Mouse (Mus musculus) stomach, postnatal 0 days (tissue): ENCODE results near the gene Dnase2a. TPM values are rescaled to one million over a fixed set of nuclear protein-coding genes. Genes with fewer than 3 reads are reported as not detected.

ENCODE experiments used
- ATAC-seq: fragments of 200-750 bp; cut with Nextera tagmentation; 2 replicates; pipeline ENCODE4 v1.8.0; 2017; ENCODE audit not compliant: low FRiP score, low TSS enrichment
- DNase-seq: peaks from one replicate; pipeline ENCODE4 v3.0.0-alpha.2; 2016; ENCODE audit warnings: low spot score
- H3K27ac ChIP-seq: fragments of 300-500 bp; sonication (generic); replicated peaks from 2 replicates; pipeline ENCODE4 v1.5.1; 2014; ENCODE audit warnings: mild to moderate bottlenecking, control low read depth
- H3K27me3 ChIP-seq: fragments of 300-500 bp; sonication (generic); 2 replicates; pipeline ENCODE4 v1.6.1; 2014; ENCODE audit warnings: low read length; ENCODE audit not compliant: control insufficient read depth, insufficient read depth
- H3K36me3 ChIP-seq: fragments of 300-500 bp; sonication (generic); 2 replicates; pipeline ENCODE4 v1.6.1; 2014; ENCODE audit warnings: low read length, mixed read lengths; ENCODE audit not compliant: control insufficient read depth, insufficient read depth
- H3K4me1 ChIP-seq: fragments of 300-500 bp; sonication (generic); replicated peaks from 2 replicates; pipeline ENCODE4 v1.6.1; 2014; ENCODE audit warnings: antibody characterized with exemption; ENCODE audit not compliant: control insufficient read depth, insufficient read depth
- H3K4me2 ChIP-seq: fragments of 300-500 bp; sonication (generic); replicated peaks from 2 replicates; pipeline ENCODE4 v1.6.1; 2014; ENCODE audit warnings: low read depth, mild to moderate bottlenecking, control low read depth, moderate library complexity
- H3K4me3 ChIP-seq: fragments of 300-500 bp; sonication (generic); 2 replicates; pipeline ENCODE4 v1.5.1; 2014; ENCODE audit warnings: low read depth, low read length, control low read depth
- H3K9ac ChIP-seq: fragments of 300-500 bp; sonication (generic); 2 replicates; pipeline ENCODE4 v1.6.1; 2014; ENCODE audit warnings: mild to moderate bottlenecking, low read length, control low read depth, mixed read lengths
- H3K9me3 ChIP-seq: fragments of 300-500 bp; sonication (generic); 2 replicates; pipeline ENCODE4 v1.6.1; 2016; ENCODE audit warnings: low read length; ENCODE audit not compliant: control insufficient read depth
- CTCF ChIP-seq: IDR thresholded peaks from 2 replicates; pipeline ENCODE4 v1.5.1; 2016; ENCODE audit warnings: antibody characterized with exemption, low read depth, mild to moderate bottlenecking, moderate library complexity
- EP300 ChIP-seq: optimal IDR thresholded peaks from 2 replicates; pipeline ENCODE3; 2016; ENCODE audit warnings: antibody characterized with exemption
- WGBS: fragments of 180-500 bp; shearing (Covaris S2); extraction: QIAGEN DNeasy Blood & Tissue Kit; methylation state at CpG from one replicate; pipeline ENCODE4 v1.1.7; 2014; 5-methylcytosine and 5-hydroxymethylcytosine counted together
- microRNA-seq: library from miRNA; unstranded; fragments of <30 nt; microRNA quantifications from one replicate; pipeline ENCODE4, GENCODE M21; 2016
- polyA plus RNA-seq: library from polyadenylated mRNA; unstranded; fragments of >200 nt; fragmentation: Nextera tagmentation; extraction: Ambion mirVana; gene quantifications from 2 replicates; pipeline ENCODE4 v1.2.1, GENCODE M21; 2015

Dnase2a gene
- polyA plus RNA-seq, 1 experiment from 2014 or later: 17.4 TPM

GRCm38 (mm10) chr8:84967532-84968304 is 59.4 kb downstream of the Dnase2a start:
- H3K27me3 ChIP-seq: no peaks in the 10 kb centered on the region
- WGBS: 88% methylated on average over 13 of the region's 13 CpGs
- TF ChIP-seq EP300: no peak
- no peak for TF ChIP-seq CTCF
- H3K9ac ChIP-seq: no peak overlapping the region
- no peak for DNase-seq
- no peak overlapping the region for H3K4me3 ChIP-seq
- H3K36me3 ChIP-seq: no peaks in the 10 kb centered on the region; the same call in 1 of the 2 replicates
- no peaks in the 10 kb centered on the region for H3K9me3 ChIP-seq
- H3K27ac ChIP-seq: peak overlapping the region; percentile 94
- peak overlapping the region; percentile 87; the same call in 1 of the 2 replicates for H3K4me2 ChIP-seq
- H3K4me1 ChIP-seq: peaks cover 13% of the 10 kb centered on the region
- no peak for ATAC-seq

DNA sequence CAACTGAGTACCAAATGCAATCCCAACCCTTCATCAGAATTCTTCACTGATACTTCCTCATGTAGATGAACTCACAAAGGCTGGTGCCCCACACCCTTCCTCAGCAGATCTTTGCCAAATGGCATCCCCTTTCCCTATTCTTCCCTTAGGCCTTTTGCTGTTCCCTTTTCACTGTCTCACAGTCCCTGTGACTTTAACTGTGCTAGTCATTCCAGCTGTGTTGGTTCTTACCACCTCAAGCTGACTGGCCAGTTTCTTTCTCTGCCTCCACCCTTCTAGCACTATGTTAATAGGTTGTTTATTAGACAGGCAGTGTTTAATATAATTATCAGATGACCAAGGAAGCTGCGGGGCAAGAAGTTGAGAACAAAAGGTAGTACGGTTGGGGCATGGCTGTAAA is 60.3 kb downstream of the Dnase2a start:
- Histone ChIP-seq H3K9me3 (no peaks in the 10 kb centered on the region), H3K27ac (peak overlapping the region; percentile 94), H3K36me3 (no peaks in the 10 kb centered on the region; the same call in 1 of the 2 replicates), H3K9ac (peak overlapping the region; percentile 83), H3K4me2 (peak overlapping the region; percentile 87), H3K4me1 (peaks cover 13% of the 10 kb centered on the region), H3K27me3 (no peaks in the 10 kb centered on the region), H3K4me3 (peak overlapping the region; percentile 75)
- TF ChIP-seq CTCF: no peak
- no peak for TF ChIP-seq EP300
- DNase-seq: no peak
- no peak for ATAC-seq
- 3% methylated on average over 2 of the region's 2 CpGs for WGBS

GRCm38 (mm10) chr8:84969241-84970134 is 61.1 kb downstream of the Dnase2a start, which contains the start of the genes Gm49661, Prdx2 and Rnaseh2a:
Gm49661 (minus strand) TSS chr8:84969433.
Prdx2 (plus strand) TSS chr8:84969587.
Rnaseh2a (minus strand) TSS chr8:84969767.
- H3K9me3 ChIP-seq: no peaks in the 10 kb centered on the region
- no peaks in the 10 kb centered on the region for H3K27me3 ChIP-seq
- peak within 1 kb of the TSS; percentile 94 for H3K27ac ChIP-seq
- peak; percentile 91 for DNase-seq
- H3K4me1 ChIP-seq: peaks cover 13% of the 10 kb centered on the region
- H3K36me3 ChIP-seq: no peaks in the 10 kb centered on the region; the same call in 1 of the 2 replicates
- H3K4me2 ChIP-seq: peak within 1 kb of the TSS; percentile 87
- under 1% methylated on average over 55 of the region's 56 CpGs for WGBS
- ATAC-seq: peak; percentile 68
- no peak for TF ChIP-seq CTCF
- no peak for TF ChIP-seq EP300
- H3K9ac ChIP-seq: peak within 1 kb of the TSS; percentile 83
- peak within 1 kb of the TSS; percentile 75 for H3K4me3 ChIP-seq

DNA sequence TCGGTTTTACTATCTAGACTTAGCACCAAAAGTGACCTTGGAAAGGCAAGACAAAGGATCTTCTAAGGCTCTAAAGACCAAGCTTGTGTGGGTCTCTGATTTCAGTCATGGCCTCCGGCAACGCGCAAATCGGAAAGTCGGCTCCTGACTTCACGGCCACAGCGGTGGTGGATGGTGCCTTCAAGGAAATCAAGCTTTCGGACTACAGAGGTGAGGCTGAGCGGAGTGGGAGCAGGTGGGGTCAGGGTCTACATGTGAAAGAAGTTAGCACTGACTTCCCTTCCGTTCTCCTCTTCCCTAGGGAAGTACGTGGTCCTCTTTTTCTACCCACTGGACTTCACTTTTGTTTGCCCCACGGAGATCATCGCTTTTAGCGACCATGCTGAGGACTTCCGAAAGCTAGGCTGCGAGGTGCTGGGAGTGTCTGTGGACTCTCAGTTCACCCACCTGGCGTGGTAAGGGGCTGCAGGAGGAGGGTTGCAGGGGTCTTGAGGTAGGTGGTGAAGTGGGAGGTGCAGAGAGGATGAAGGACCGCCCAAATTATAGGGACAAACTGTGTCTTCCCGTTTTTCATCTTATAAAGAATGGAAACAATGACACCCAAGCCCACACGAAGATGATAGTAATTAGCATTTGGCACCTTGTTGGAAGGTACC is 61.9 kb downstream of the Dnase2a start:
- ATAC-seq (no peak), DNase-seq (no peak)
- H3K27ac ChIP-seq: peak overlapping the region; percentile 94

GRCm38 (mm10) chr8:84970913-84971312 is 62.6 kb downstream of the Dnase2a start:
- Histone ChIP-seq H3K36me3 (no peaks in the 10 kb centered on the region; the same call in 1 of the 2 replicates), H3K27ac (no peak overlapping the region), H3K27me3 (no peaks in the 10 kb centered on the region), H3K4me2 (peak overlapping the region; percentile 87), H3K4me3 (no peak overlapping the region), H3K9me3 (no peaks in the 10 kb centered on the region), H3K9ac (peak overlapping the region; percentile 83), H3K4me1 (peaks cover 8% of the 10 kb centered on the region)
- DNase-seq: no peak
- TF ChIP-seq EP300 (no peak), CTCF (no peak)
- ATAC-seq: no peak
- WGBS: 67% methylated on average over 5 of the region's 5 CpGs

More for the DNA sequence above, 61.9 kb downstream of the Dnase2a start:
- H3K4me1 ChIP-seq: peaks cover 9% of the 10 kb centered on the region
- peak overlapping the region; percentile 83 for H3K9ac ChIP-seq
- 4% methylated on average over 21 of the region's 21 CpGs for WGBS
- H3K27me3 ChIP-seq: no peaks in the 10 kb centered on the region
- H3K9me3 ChIP-seq: no peaks in the 10 kb centered on the region
- peak overlapping the region; percentile 75 for H3K4me3 ChIP-seq
- peak overlapping the region; percentile 87 for H3K4me2 ChIP-seq
- no peaks in the 10 kb centered on the region; the same call in 1 of the 2 replicates for H3K36me3 ChIP-seq
- TF ChIP-seq EP300 (no peak), CTCF (no peak)

Small RNA genes within 50 kb of the gene (microRNA-seq; reads per million reads assigned to microRNA genes)
- gene Gm24197: not detected
- gene Mir7069: 2.3 reads per million

Other genes starting within 250 kb of the Dnase2a start
- 82.8 and 86.6 TPM in 2 replicates for gene Ier2, start 245.7 kb upstream of the Dnase2a start, polyA plus RNA-seq
- 45.1 and 49.9 TPM in 2 replicates for gene Trmt1, start 222.3 kb upstream of the Dnase2a start, polyA plus RNA-seq
- gene Nacc1, start 220.7 kb upstream of the Dnase2a start, polyA plus RNA-seq: 6.8 and 8.3 TPM in 2 replicates
- gene Lyl1, start 207.1 kb upstream of the Dnase2a start, polyA plus RNA-seq: 4.0 and 4.3 TPM in 2 replicates
- gene G430095P16Rik, start 185.6 kb upstream of the Dnase2a start, polyA plus RNA-seq: 1.7 and 2.0 TPM in 2 replicates
- 36.5 and 36.6 TPM in 2 replicates for gene Nfix, start 108.2 kb upstream of the Dnase2a start, polyA plus RNA-seq
- gene Dand5, start 85.7 kb upstream of the Dnase2a start, polyA plus RNA-seq: 3.3 TPM in 2 replicates
- 38.5 and 39.3 TPM in 2 replicates for gene Gadd45gip1, start 77.0 kb upstream of the Dnase2a start, polyA plus RNA-seq
- gene Rad23a, start 67.9 kb upstream of the Dnase2a start, polyA plus RNA-seq: 69.8 and 70.6 TPM in 2 replicates
- 522 and 537 TPM in 2 replicates for gene Calr, start 61.6 kb upstream of the Dnase2a start, polyA plus RNA-seq
- gene Farsa, start 51.6 kb upstream of the Dnase2a start, polyA plus RNA-seq: 43.3 and 44.3 TPM in 2 replicates
- 25.0 and 27.3 TPM in 2 replicates for gene Syce2, start 36.4 kb upstream of the Dnase2a start, polyA plus RNA-seq
- 18.5 and 21.1 TPM in 2 replicates for gene Gcdh, start 14.6 kb upstream of the Dnase2a start, polyA plus RNA-seq
- gene Klf1, start 6.6 kb upstream of the Dnase2a start, polyA plus RNA-seq: 0.51 and 0.82 TPM in 2 replicates
- 0.87 and 1.1 TPM in 2 replicates for gene Mast1, start 28.8 kb downstream of the Dnase2a start, polyA plus RNA-seq
- gene Rtbdn, start 38.4 kb downstream of the Dnase2a start, polyA plus RNA-seq: 0.05 and 0.13 TPM in 2 replicates
- gene Gm49661, start 60.9 kb downstream of the Dnase2a start, polyA plus RNA-seq: not detected in 2 replicates
- gene Prdx2, start 61.0 kb downstream of the Dnase2a start, polyA plus RNA-seq: 370 and 376 TPM in 2 replicates
- 79.4 and 80.1 TPM in 2 replicates for gene Rnaseh2a, start 61.2 kb downstream of the Dnase2a start, polyA plus RNA-seq
- 88.5 and 95.9 TPM in 2 replicates for gene Junb, start 70.2 kb downstream of the Dnase2a start, polyA plus RNA-seq
- gene Hook2, start 82.0 kb downstream of the Dnase2a start, polyA plus RNA-seq: 28.8 and 30.9 TPM in 2 replicates
- gene Best2, start 106.0 kb downstream of the Dnase2a start, polyA plus RNA-seq: 0.06 and 0.16 TPM in 2 replicates
- gene Asna1, start 116.7 kb downstream of the Dnase2a start, polyA plus RNA-seq: 68.0 and 71.8 TPM in 2 replicates
- gene Trir, start 118.3 kb downstream of the Dnase2a start, polyA plus RNA-seq: 94.4 and 95.1 TPM in 2 replicates
- 12.5 and 15.4 TPM in 2 replicates for gene Tnpo2, start 128.4 kb downstream of the Dnase2a start, polyA plus RNA-seq
- 25.7 and 28.4 TPM in 2 replicates for gene Fbxw9, start 151.5 kb downstream of the Dnase2a start, polyA plus RNA-seq
- gene Gm5741, start 159.4 kb downstream of the Dnase2a start, polyA plus RNA-seq: not detected in 2 replicates
- gene Dhps, start 163.2 kb downstream of the Dnase2a start, polyA plus RNA-seq: 40.2 and 42.2 TPM in 2 replicates
- gene Wdr83os, start 172.2 kb downstream of the Dnase2a start, polyA plus RNA-seq: 114 and 117 TPM in 2 replicates
- gene Wdr83, start 172.7 kb downstream of the Dnase2a start, polyA plus RNA-seq: 22.3 and 23.6 TPM in 2 replicates
- gene Man2b1, start 174.7 kb downstream of the Dnase2a start, polyA plus RNA-seq: 29.1 and 32.6 TPM in 2 replicates
- gene Zfp791, start 214.5 kb downstream of the Dnase2a start, polyA plus RNA-seq: 1.2 and 1.5 TPM in 2 replicates
- gene Cks1brt, start 243.4 kb downstream of the Dnase2a start, polyA plus RNA-seq: 0.05 TPM in 1 of 2 replicates, not detected in the other